9 mouse cellular contexts compared by ENCODE assay signal in the genomic region with DNA sequence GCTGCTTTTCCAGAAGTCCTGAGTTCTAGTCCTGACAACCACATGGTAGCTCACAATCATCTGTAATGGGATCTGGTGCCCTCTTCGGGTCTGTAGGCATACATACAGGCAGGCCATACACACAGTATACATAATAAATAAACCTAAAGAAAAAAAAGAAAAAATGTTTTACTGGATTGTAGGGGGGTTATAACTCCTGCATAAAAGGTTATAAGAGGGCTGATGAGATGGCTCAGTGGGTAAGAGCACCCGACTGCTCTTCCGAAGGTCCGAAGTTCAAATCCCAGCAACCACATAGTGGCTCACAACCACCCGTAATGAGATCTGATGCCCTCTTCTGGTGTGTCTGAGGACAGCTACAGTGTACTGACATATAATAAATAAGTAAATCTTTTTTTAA. TPM values are rescaled to one million over a fixed set of nuclear protein-coding genes. Genes with fewer than 3 reads are reported as not detected.
"Had no signal": no experiment of that assay in that cellular context is flagged by ENCODE, and none has a peak within 500 bp of the region (broad histone marks: within the 10 kb centered on the region; RNA-seq: fewer than 3 reads in every experiment).

No protein-coding gene starts in this region.

RNA-seq across cellular contexts. Expression of a gene that starts 30.6 kb away (rescaled TPM):
- total RNA-seq: left cerebral cortex, adult 18-20 months; left cerebral cortex, postnatal 25 days; megakaryocyte-erythroid progenitor cell, adult 5-6 weeks; neutrophil, adult 5-6 weeks had no signal
- polyA plus RNA-seq: limb, embryonic 10.5 days; midbrain, embryonic 11.5 days; midbrain, embryonic 14.5 days; neural tube, embryonic 13.5 days had no signal

RNA-seq across cellular contexts. Expression of a gene that starts 32.3 kb away (rescaled TPM):
- total RNA-seq: left cerebral cortex, postnatal 25 days; megakaryocyte progenitor cell, adult 5-6 weeks; megakaryocyte-erythroid progenitor cell, adult 5-6 weeks had no signal
- polyA plus RNA-seq: midbrain, embryonic 11.5 days; midbrain, embryonic 14.5 days had no signal
